Mouse (Mus musculus) spleen, adult 2 months (tissue): ENCODE results near the gene Gm9833.

Experiments
- CTCF ChIP-seq: fragments of 200-500 bp; IDR thresholded peaks from 2 replicates; pipeline ENCODE4 v1.5.1; 2011; ENCODE audit warnings: mild to moderate bottlenecking, inconsistent platforms; ENCODE audit not compliant: insufficient read depth, insufficient read length, insufficient replicate concordance; ENCODE audit errors: extremely low read depth
- POLR2A ChIP-seq: fragments of 200-500 bp; IDR thresholded peaks from 2 replicates; pipeline ENCODE4 v1.6.1; 2011; ENCODE audit warnings: low read depth, low read length, inconsistent platforms

DNA sequence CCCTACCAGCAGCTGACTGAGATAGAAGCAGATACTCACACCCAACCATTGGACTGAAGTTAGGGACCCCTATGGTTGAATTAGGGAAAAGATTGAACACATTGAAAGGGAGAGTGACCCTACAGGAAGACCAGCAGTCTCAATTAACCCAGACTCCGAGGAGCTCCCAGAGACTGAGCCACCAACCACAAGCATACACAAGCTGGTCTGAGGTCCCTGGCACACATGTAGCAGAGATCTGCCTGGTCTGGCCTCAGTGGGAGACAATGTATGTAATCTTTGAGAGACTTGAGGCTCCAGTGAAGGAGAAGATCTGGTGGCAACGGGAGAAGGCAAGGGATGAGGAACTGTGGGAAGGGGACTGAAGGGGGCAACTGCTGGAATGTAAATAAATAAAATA lies 23.7 kb downstream of the Gm9833 start:
- no peak for TF ChIP-seq CTCF
- no peak for TF ChIP-seq POLR2A
